Mouse (Mus musculus) hindbrain, embryonic 13.5 days (tissue): Measurements from ENCODE around the gene Cdon. TPM values are rescaled to one million over a fixed set of nuclear protein-coding genes. Genes with fewer than 3 reads are reported as not detected.

ENCODE experiments used
- ATAC-seq: fragments of 200-750 bp; cut with Nextera tagmentation; 2 replicates; pipeline ENCODE4 v1.8.0; 2017; ENCODE audit warnings: moderate TSS enrichment; ENCODE audit not compliant: low FRiP score
- H3K27ac ChIP-seq: fragments of 300-500 bp; sonication (generic); 2 replicates; pipeline ENCODE4 v1.5.1; 2015; ENCODE audit warnings: inconsistent platforms, mild to moderate bottlenecking, moderate library complexity
- H3K27me3 ChIP-seq: fragments of 300-500 bp; sonication (generic); 2 replicates; pipeline ENCODE4 v1.6.1; 2015; ENCODE audit warnings: mild to moderate bottlenecking, inconsistent platforms
- H3K36me3 ChIP-seq: fragments of 300-500 bp; sonication (generic); 2 replicates; pipeline ENCODE4 v1.6.1; 2015; ENCODE audit warnings: mild to moderate bottlenecking, inconsistent platforms
- H3K4me1 ChIP-seq: fragments of 300-500 bp; sonication (generic); replicated peaks from 2 replicates; pipeline ENCODE4 v1.6.1; 2015; ENCODE audit warnings: inconsistent platforms
- H3K4me2 ChIP-seq: fragments of 300-500 bp; sonication (generic); 2 replicates; pipeline ENCODE4 v1.6.1; 2015; ENCODE audit warnings: inconsistent platforms, mild to moderate bottlenecking, moderate library complexity
- H3K4me3 ChIP-seq: fragments of 300-500 bp; sonication (generic); 2 replicates; pipeline ENCODE4 v1.5.1; 2015; ENCODE audit warnings: mild to moderate bottlenecking, inconsistent platforms
- H3K9ac ChIP-seq: fragments of 300-500 bp; sonication (generic); 2 replicates; pipeline ENCODE4 v1.6.1; 2015; ENCODE audit warnings: mild to moderate bottlenecking, inconsistent platforms
- H3K9me3 ChIP-seq: fragments of 300-500 bp; sonication (generic); 2 replicates; pipeline ENCODE4 v1.6.1; 2016; ENCODE audit warnings: inconsistent platforms
- WGBS: fragments of 180-500 bp; shearing (Covaris S2); methylation state at CpG from one replicate; pipeline ENCODE4 v1.1.7; 2015; 5-methylcytosine and 5-hydroxymethylcytosine counted together
- polyA plus RNA-seq: library from polyadenylated mRNA; unstranded; fragments of >200 nt; fragmentation: Nextera tagmentation; extraction: Ambion mirVana; gene quantifications from 2 replicates; pipeline ENCODE4 v1.2.1, GENCODE M21; 2015

Gene Cdon
- 5.0 and 7.9 TPM in 2 replicates for polyA plus RNA-seq

DNA sequence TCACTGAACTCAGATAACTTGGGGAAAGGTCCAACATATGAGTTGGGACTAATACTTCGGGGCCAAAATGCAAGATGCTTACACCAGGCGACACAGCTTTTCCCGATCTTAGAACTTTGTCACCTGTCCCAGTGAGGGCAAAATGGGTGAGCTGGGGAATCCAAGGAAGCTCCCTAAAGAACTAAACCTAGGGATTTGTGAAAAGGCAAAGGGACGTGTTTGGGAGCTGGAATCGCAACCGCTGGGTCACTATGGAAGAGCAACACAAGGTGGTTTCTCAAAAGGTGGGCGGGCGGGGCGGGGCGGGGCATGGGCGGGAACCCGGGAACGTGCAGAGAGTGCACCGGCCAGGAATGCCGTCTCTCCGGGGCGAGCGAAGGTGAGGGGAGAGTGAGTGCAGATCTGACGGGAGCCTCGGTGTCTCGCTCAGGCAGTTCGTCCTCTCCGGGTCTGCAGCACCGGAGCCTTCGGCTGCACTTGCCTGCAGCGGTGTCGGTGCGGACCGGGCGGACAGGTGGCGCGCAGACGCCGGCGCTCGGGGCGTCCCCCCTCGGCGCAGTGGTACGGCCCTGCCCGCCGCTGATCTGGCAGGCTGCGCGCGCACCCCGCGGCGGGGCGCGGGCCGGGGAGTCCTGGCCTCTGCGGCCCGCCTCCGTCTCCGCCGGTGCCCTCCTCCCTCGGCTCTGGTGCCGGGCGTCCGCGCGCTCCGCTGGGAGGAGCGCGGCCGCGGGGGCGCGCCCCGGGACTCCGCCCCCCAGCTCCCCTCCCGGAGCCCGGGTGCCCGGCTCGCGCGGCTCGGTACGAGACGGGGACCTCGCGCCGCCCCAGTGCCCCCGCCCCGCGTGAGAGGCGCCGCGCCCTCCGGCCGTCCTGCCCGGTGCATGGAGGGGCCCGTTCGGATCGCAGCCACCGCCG is at the start of gene Cdon:
Gene Cdon (plus strand): TSS at position 324 of the 915 bp plus-strand sequence.
- Histone ChIP-seq H3K4me3 (peak within 1 kb of the TSS; percentile 95), H3K27me3 (peaks cover 42% of the 10 kb centered on the region), H3K9ac (peak within 1 kb of the TSS; percentile 98), H3K27ac (peak within 1 kb of the TSS; percentile 98), H3K9me3 (no peaks in the 10 kb centered on the region), H3K4me1 (peaks cover 37% of the 10 kb centered on the region), H3K4me2 (peak within 1 kb of the TSS; percentile 64), H3K36me3 (no peaks in the 10 kb centered on the region)
- 1% methylated on average over 62 of the region's 97 CpGs for WGBS
- ATAC-seq: peak; percentile 96

DNA sequence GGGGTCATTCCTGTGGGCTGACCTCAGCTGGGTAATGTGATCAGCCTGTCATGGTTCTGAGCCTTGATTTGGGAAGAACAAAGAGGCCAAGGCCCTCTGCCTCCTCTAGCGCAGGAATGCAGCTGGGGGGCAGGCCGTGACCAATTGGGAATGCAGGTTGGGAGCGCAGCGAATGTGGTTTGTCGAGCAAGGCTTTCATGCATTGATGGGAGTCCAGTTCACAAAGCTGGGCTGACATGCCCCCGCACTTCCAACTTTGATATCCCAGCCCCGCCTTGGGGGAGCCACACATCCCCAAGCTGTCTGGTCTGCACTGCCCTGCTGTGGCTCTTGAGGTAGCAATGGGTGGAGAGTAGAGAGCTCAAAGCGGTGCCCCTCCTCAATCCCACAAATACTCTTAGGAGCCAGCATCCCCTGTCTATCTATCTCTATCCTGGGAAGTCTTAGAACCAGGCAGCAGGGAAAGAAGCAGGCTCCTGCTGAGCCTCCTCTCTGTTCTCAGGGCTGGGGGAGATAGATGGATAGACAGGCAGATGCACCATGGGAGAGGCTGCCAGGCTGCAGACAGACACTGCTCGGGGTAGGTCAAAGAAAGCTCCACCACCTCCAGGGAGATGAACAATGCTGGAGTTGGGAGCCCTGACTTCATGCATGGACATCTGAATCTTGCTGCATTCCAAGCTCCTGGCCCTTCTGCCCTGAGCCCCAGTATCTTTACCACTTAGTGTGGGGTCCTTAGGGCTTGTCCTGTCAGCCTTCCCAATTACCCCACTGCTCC is 48.4 kb upstream of the Cdon start:
- Histone ChIP-seq H3K27ac (no peak overlapping the region), H3K27me3 (peaks cover 52% of the 10 kb centered on the region), H3K9ac (no peak overlapping the region), H3K4me2 (no peak overlapping the region), H3K36me3 (no peaks in the 10 kb centered on the region), H3K4me3 (no peak overlapping the region), H3K9me3 (no peaks in the 10 kb centered on the region), H3K4me1 (peaks cover 11% of the 10 kb centered on the region)
- ATAC-seq: peak; percentile 59
- WGBS: 8% methylated on average over 9 of the region's 9 CpGs

DNA sequence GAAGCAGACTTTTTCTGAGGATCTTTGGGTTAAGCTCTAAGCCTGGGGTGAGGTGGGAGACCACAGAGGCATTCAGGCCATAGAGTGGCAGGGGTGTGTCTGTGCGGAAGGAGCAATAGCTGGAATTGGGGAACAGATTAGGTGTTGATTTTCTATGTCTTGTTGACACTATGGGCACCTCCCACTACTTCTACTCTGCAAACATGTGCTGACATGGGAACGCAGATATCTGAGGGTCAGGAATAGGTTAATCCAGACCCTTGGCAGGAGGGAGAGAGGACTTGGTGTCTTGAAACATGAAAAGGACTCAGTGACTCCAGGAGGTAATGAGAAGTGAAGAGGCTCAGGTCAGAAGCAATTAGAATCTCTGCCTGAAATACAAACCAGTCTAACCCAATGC is 43.0 kb upstream of the Cdon start:
- Histone ChIP-seq H3K4me1 (peaks cover 3% of the 10 kb centered on the region; the same call in 1 of the 2 replicates), H3K36me3 (no peaks in the 10 kb centered on the region), H3K4me2 (no peak overlapping the region), H3K9ac (no peak overlapping the region), H3K9me3 (no peaks in the 10 kb centered on the region), H3K27ac (no peak overlapping the region), H3K27me3 (peaks cover 11% of the 10 kb centered on the region), H3K4me3 (no peak overlapping the region)
- 73% methylated on average over 2 of the region's 2 CpGs for WGBS
- ATAC-seq: no peak

DNA sequence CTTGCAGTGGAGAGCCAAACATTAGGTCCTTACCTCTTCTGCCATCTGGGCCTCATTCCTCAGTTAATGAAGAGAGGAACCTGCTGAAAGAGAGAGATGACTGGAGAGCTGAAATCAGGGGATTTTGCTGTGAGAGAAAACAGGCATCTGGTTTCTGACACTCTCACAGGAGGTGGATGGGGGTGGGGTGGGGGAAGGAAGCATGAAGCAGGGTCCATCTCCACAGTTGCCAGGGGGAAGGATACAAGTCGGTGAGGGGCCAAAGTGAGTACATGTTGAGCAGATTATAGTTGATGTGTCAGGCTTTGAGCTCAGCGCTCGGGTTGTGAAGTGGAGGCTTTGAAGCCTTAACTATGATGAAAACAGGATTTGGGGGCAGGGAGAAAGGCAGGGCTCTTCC is 41.9 kb upstream of the Cdon start:
- H3K36me3 ChIP-seq: no peaks in the 10 kb centered on the region
- no peak overlapping the region for H3K4me3 ChIP-seq
- H3K9me3 ChIP-seq: no peaks in the 10 kb centered on the region
- H3K4me1 ChIP-seq: no peaks in the 10 kb centered on the region
- no peak overlapping the region for H3K27ac ChIP-seq
- no peak overlapping the region for H3K4me2 ChIP-seq
- no peak for ATAC-seq
- 77% methylated on average over 3 of the region's 3 CpGs for WGBS
- H3K9ac ChIP-seq: no peak overlapping the region
- peaks cover 10% of the 10 kb centered on the region for H3K27me3 ChIP-seq

DNA sequence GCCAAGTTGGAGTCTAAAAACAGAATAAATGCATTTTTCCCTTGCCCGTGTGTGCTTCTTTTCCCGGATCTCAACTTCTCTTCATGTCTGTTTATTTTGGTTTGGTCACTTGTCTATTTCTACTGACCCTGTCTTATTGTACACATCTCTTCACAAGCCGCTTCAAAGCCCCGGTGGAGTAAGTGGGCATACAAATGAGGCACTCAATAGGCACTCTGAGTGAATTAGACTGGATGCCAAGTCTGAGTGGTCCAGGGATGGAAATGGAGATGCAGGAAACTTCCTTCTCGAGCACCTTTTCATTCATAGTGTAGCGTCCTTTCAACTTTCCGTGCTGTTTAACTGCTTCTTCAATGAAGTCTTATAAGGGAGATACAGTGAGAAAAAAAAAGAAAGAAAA is 21.0 kb upstream of the Cdon start:
- no peak overlapping the region for H3K4me2 ChIP-seq
- 45% methylated on average over 7 of the region's 7 CpGs for WGBS
- H3K9me3 ChIP-seq: 0 out of 2 replicates have a peak, but pooled peaks cover 3% of the 10 kb centered on the region
- no peak overlapping the region for H3K27ac ChIP-seq
- peaks cover 67% of the 10 kb centered on the region for H3K27me3 ChIP-seq
- H3K4me3 ChIP-seq: no peak overlapping the region
- no peaks in the 10 kb centered on the region for H3K36me3 ChIP-seq
- peaks cover 31% of the 10 kb centered on the region for H3K4me1 ChIP-seq
- H3K9ac ChIP-seq: no peak overlapping the region
- ATAC-seq: no peak

DNA sequence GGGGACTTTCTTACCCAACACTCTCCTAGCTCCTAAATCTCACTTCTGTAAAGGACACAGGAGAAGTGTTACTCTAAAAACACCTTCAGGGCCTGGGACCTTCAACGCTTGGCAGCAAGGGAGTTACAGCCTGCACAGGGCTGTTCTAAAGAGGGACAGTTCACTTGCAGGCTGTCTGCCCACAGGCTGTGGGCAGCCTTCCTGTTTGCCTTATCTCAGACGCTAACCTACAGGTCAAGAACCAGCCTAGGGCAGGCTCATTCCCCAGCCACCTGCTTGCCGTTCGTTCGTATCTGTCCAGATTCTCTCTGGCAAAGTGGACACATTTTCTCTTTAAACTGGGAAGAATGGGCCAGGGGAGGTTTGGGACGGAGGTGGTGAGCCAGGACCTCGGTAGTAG is 20.5 kb upstream of the Cdon start:
- WGBS: 11% methylated on average over 7 of the region's 7 CpGs
- no peak for ATAC-seq
- peaks cover 36% of the 10 kb centered on the region for H3K4me1 ChIP-seq
- no peaks in the 10 kb centered on the region for H3K36me3 ChIP-seq
- H3K4me3 ChIP-seq: no peak overlapping the region
- no peak overlapping the region for H3K27ac ChIP-seq
- peaks cover 68% of the 10 kb centered on the region for H3K27me3 ChIP-seq
- peak overlapping the region; percentile 43; the same call in 1 of the 2 replicates for H3K9ac ChIP-seq
- 0 out of 2 replicates have a peak, but pooled peaks cover 3% of the 10 kb centered on the region for H3K9me3 ChIP-seq
- 0 out of 2 replicates have a peak overlapping the region, but pooled peaks have one; percentile 15 for H3K4me2 ChIP-seq

- H3K9me3 ChIP-seq: 0 out of 2 replicates have a peak, but pooled peaks cover 3% of the 10 kb centered on the region
- 2% methylated on average over 9 of the region's 9 CpGs for WGBS
- H3K4me2 ChIP-seq: 0 out of 2 replicates have a peak overlapping the region, but pooled peaks have one; percentile 15
- H3K27ac ChIP-seq: no peak overlapping the region
- H3K9ac ChIP-seq: peak overlapping the region; percentile 43; the same call in 1 of the 2 replicates
- ATAC-seq: no peak
- no peaks in the 10 kb centered on the region for H3K36me3 ChIP-seq
- no peak overlapping the region for H3K4me3 ChIP-seq
- H3K27me3 ChIP-seq: peaks cover 72% of the 10 kb centered on the region
- H3K4me1 ChIP-seq: peaks cover 38% of the 10 kb centered on the region
Observed at GRCm38 (mm10) chr9:35400831-35401230, 20.1 kb upstream of the Cdon start.

GRCm38 (mm10) chr9:35402584-35402991 is 18.3 kb upstream of the Cdon start:
- Histone ChIP-seq H3K4me3 (no peak overlapping the region), H3K36me3 (no peaks in the 10 kb centered on the region), H3K4me2 (no peak overlapping the region), H3K4me1 (peaks cover 38% of the 10 kb centered on the region), H3K9ac (no peak overlapping the region), H3K27ac (no peak overlapping the region; the same call in 1 of the 2 replicates), H3K9me3 (no peaks in the 10 kb centered on the region), H3K27me3 (peaks cover 73% of the 10 kb centered on the region)
- WGBS: 21% methylated on average over 4 of the region's 4 CpGs
- ATAC-seq: peak; percentile 85

- Histone ChIP-seq H3K9me3 (no peaks in the 10 kb centered on the region), H3K4me3 (no peak overlapping the region), H3K27ac (no peak overlapping the region), H3K36me3 (no peaks in the 10 kb centered on the region), H3K27me3 (peaks cover 76% of the 10 kb centered on the region), H3K4me1 (peaks cover 38% of the 10 kb centered on the region), H3K9ac (no peak overlapping the region), H3K4me2 (no peak overlapping the region)
- 76% methylated on average over 4 of the region's 4 CpGs for WGBS
- ATAC-seq: no peak
Observed at GRCm38 (mm10) chr9:35403490-35403889, 17.4 kb upstream of the Cdon start.

GRCm38 (mm10) chr9:35405038-35405905 is 15.7 kb upstream of the Cdon start:
- H3K9me3 ChIP-seq: no peaks in the 10 kb centered on the region
- no peak overlapping the region for H3K9ac ChIP-seq
- H3K27me3 ChIP-seq: peaks cover 74% of the 10 kb centered on the region
- H3K27ac ChIP-seq: no peak overlapping the region
- H3K4me3 ChIP-seq: no peak overlapping the region
- no peak for ATAC-seq
- 25% methylated on average over 13 of the region's 13 CpGs for WGBS
- H3K36me3 ChIP-seq: no peaks in the 10 kb centered on the region
- H3K4me1 ChIP-seq: peaks cover 32% of the 10 kb centered on the region
- no peak overlapping the region for H3K4me2 ChIP-seq

DNA sequence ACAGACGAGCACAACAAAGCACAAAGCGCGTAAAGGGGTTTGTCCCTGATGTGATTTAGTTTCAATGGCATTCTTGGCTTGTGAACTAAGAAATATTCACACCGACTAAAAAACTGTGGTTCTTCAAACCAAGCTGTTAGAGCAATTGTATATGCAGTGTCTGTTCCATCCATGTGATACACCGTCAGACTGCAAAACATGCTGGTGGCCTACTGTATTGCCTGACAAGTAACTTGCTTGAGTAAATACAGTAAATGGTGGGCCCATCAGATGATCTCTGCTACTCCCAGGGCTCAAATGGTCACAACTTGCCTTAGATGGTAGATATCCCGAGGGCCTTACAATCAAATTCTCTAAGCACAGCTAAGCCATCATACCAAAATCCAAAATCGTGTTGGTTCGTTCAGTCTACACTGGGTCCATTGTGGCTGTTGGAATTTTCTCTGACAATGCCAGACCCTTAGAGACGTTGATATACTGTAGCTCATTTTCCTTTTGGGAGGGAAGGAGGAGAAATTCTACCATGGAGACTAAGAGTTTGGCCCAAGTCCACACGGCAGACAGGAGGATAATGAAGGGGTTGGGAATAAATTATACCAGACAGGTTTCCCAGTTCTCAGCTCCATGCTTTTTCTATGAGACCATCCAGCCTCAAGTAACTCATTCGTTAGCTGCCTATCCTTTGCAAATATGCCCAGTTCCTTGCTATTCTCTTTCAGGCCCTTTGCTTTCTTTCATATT is 9.5 kb upstream of the Cdon start:
- no peak overlapping the region for H3K4me2 ChIP-seq
- no peaks in the 10 kb centered on the region for H3K9me3 ChIP-seq
- no peak overlapping the region for H3K9ac ChIP-seq
- peak overlapping the region; percentile 10; the same call in 1 of the 2 replicates for H3K27ac ChIP-seq
- H3K36me3 ChIP-seq: no peaks in the 10 kb centered on the region
- peaks cover 17% of the 10 kb centered on the region for H3K4me1 ChIP-seq
- ATAC-seq: no peak
- 74% methylated on average over 11 of the region's 11 CpGs for WGBS
- H3K4me3 ChIP-seq: no peak overlapping the region
- H3K27me3 ChIP-seq: peaks cover 49% of the 10 kb centered on the region
